Mouse (Mus musculus): ENCODE results near the gene Dusp18. TPM values are rescaled to one million over a fixed set of nuclear protein-coding genes. Genes with fewer than 3 reads are reported as not detected.

The Dusp18 gene
- polyA plus RNA-seq, 2 experiments: 0.16 to 0.20 TPM

DNA sequence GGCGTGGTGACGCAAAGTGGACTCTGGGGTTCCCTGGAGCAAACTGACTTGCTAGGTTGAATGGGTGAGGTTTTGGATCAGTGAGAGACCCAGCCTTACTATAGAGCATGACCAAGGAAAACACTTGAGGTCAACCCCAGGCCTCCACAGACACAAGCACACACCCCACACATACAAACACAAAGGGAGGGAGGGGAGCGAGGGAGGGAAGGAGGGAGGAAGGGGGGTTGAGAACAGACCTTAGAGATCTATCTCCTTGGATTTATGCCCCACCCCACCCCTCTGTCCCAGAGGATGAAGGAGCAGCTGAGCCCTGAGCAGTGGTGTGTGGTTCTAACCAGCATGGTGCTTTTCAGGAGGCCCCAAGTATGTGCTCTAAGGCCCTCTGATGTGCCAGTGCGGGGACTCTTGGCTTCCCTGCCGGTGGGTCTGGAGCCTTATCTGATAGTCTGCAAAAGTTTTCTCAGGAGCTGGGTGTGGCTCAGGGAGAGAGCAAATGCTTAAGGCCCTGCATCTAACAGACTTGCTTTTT lies 44.2 kb upstream of the Dusp18 start:
- ATAC-seq (ENCODE audit: insufficient read depth): no peak
- Histone ChIP-seq H3K4me3 (ENCODE audit: insufficient read depth in 1 of 2, low read depth in 2 of 2, low read length in 2 of 2) (no peak overlapping the region), H3K4me1 (replicated peaks; ENCODE audit: control insufficient read depth in 2 of 2, insufficient read depth in 2 of 2, low read length in 1 of 2) (no peaks in the 10 kb centered on the region), H3K9me3 (ENCODE audit: control insufficient read depth, low read length) (no peaks in the 10 kb centered on the region), H3K36me3 (replicated peaks; ENCODE audit: control insufficient read depth, insufficient read depth, low read depth) (no peaks in the 10 kb centered on the region), H3K27me3 (ENCODE audit: control insufficient read depth, insufficient read depth, low read length) (no peaks in the 10 kb centered on the region), H3K9ac (replicated peaks) (no peak overlapping the region), H3K4me2 (ENCODE audit: low read depth) (no peak overlapping the region), H3K27ac (no peak overlapping the region)
- no peak for DNase-seq (ENCODE audit: low read depth in 3 of 3, low spot score in 3 of 3)
- TF ChIP-seq CTCF (IDR thresholded peaks at IDR 0.05; ENCODE audit: low read depth) (no peak), EP300 (IDR thresholded peaks at IDR 0.05; ENCODE audit: low read depth) (no peak)
- WGBS (ENCODE audit: insufficient replicate concordance): 43% methylated on average over 5 of the region's 5 CpGs

DNA sequence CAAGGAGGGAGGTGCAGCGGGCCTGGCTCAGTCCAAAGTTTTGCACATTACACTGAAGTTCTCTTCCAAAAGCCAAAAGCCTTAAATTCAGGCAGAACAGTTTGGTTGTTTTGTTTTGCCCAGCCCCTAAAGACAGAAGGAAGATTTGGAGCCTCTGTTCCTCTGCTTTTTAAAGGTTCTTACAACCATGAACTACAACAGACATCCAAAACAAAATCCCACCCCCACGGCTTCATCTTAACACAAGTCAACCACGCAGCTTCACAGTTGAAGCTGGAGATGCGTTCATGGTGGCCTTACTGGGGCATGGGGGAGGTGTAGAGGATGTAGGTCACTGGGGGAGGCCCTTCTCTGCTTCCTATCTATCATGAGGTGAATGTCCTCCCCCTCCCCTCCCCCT lies 43.2 kb upstream of the Dusp18 start:
- no peaks in the 10 kb centered on the region for H3K36me3 ChIP-seq (replicated peaks; ENCODE audit: control insufficient read depth, insufficient read depth, low read depth)
- H3K4me2 ChIP-seq (ENCODE audit: low read depth): no peak overlapping the region
- no peak overlapping the region for H3K27ac ChIP-seq
- no peaks in the 10 kb centered on the region for H3K4me1 ChIP-seq (replicated peaks; ENCODE audit: control insufficient read depth in 2 of 2, insufficient read depth in 2 of 2, low read length in 1 of 2)
- TF ChIP-seq CTCF (IDR thresholded peaks at IDR 0.05; ENCODE audit: low read depth) (no peak), EP300 (IDR thresholded peaks at IDR 0.05; ENCODE audit: low read depth) (no peak)
- DNase-seq (ENCODE audit: low read depth in 3 of 3, low spot score in 3 of 3) (no peak), ATAC-seq (ENCODE audit: insufficient read depth) (no peak)
- H3K9ac ChIP-seq (replicated peaks): no peak overlapping the region
- no peaks in the 10 kb centered on the region for H3K27me3 ChIP-seq (ENCODE audit: control insufficient read depth, insufficient read depth, low read length)
- no peaks in the 10 kb centered on the region for H3K9me3 ChIP-seq (ENCODE audit: control insufficient read depth, low read length)
- WGBS (ENCODE audit: insufficient replicate concordance): 48% methylated on average over 4 of the region's 4 CpGs
- no peak overlapping the region for H3K4me3 ChIP-seq (ENCODE audit: insufficient read depth in 1 of 2, low read depth in 2 of 2, low read length in 2 of 2)

DNA sequence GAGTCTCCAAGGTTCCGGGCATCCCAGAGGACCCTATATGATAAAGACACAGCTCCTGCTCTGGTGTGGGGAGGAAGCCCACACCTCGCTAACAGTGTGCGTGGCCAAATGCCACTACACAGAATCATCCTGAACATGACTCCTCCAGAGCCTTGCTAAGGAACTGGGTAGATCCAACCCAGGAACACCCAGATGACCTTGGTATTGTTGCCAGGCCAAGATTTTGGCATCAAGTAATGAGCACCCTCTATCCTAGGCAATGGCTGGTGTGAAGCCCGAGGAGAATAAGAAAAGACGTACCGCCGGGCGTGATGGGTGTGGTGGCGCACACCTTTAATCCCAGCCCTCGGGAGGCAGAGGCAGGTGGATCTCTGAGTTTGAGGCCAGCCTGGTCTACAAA lies 42.0 kb upstream of the Dusp18 start:
- H3K9ac ChIP-seq (replicated peaks): no peak overlapping the region
- 79% methylated on average over 10 of the region's 10 CpGs for WGBS (ENCODE audit: insufficient replicate concordance)
- no peak overlapping the region for H3K27ac ChIP-seq
- H3K9me3 ChIP-seq (ENCODE audit: control insufficient read depth, low read length): no peaks in the 10 kb centered on the region
- no peak overlapping the region for H3K4me2 ChIP-seq (ENCODE audit: low read depth)
- no peaks in the 10 kb centered on the region for H3K36me3 ChIP-seq (replicated peaks; ENCODE audit: control insufficient read depth, insufficient read depth, low read depth)
- no peak overlapping the region for H3K4me3 ChIP-seq (ENCODE audit: insufficient read depth in 1 of 2, low read depth in 2 of 2, low read length in 2 of 2)
- TF ChIP-seq CTCF (IDR thresholded peaks at IDR 0.05; ENCODE audit: low read depth): no peak
- TF ChIP-seq EP300 (IDR thresholded peaks at IDR 0.05; ENCODE audit: low read depth): no peak
- ATAC-seq (ENCODE audit: insufficient read depth): no peak
- no peaks in the 10 kb centered on the region for H3K27me3 ChIP-seq (ENCODE audit: control insufficient read depth, insufficient read depth, low read length)
- H3K4me1 ChIP-seq (replicated peaks; ENCODE audit: control insufficient read depth in 2 of 2, insufficient read depth in 2 of 2, low read length in 1 of 2): no peaks in the 10 kb centered on the region
- no peak for DNase-seq (ENCODE audit: low read depth in 3 of 3, low spot score in 3 of 3)

DNA sequence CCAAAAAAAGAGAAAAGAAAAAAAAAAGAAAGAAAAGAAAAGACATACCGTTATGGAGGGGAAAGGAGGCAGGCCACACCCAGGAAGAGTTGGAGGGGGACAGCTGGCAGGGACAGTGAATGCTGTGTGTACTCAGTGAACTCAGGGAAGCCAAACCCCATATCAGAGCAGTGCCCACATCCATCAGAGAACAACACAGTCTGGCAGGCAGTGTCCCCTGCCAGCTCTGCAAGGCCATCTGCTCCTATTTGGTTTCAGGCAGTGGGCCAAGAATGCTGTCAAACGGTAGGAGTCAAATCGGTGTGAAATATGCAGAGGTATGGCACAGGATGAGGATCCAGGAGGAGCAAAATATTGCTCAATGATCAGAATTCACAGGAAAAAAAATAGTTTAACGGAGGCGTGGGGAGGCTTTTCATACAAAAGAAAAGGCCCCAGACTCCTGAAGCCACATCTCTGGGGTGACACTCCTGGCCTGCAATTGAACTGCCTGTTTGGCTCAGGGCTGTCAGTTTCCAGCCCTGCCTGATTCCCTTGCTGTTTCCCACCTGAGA lies 41.5 kb upstream of the Dusp18 start:
- no peaks in the 10 kb centered on the region for H3K4me1 ChIP-seq (replicated peaks; ENCODE audit: control insufficient read depth in 2 of 2, insufficient read depth in 2 of 2, low read length in 1 of 2)
- 71% methylated on average over 5 of the region's 5 CpGs for WGBS (ENCODE audit: insufficient replicate concordance)
- no peaks in the 10 kb centered on the region for H3K9me3 ChIP-seq (ENCODE audit: control insufficient read depth, low read length)
- H3K27ac ChIP-seq: no peak overlapping the region
- H3K36me3 ChIP-seq (replicated peaks; ENCODE audit: control insufficient read depth, insufficient read depth, low read depth): no peaks in the 10 kb centered on the region
- DNase-seq (ENCODE audit: low read depth in 3 of 3, low spot score in 3 of 3): no peak
- no peaks in the 10 kb centered on the region for H3K27me3 ChIP-seq (ENCODE audit: control insufficient read depth, insufficient read depth, low read length)
- ATAC-seq (ENCODE audit: insufficient read depth): no peak
- no peak overlapping the region for H3K4me2 ChIP-seq (ENCODE audit: low read depth)
- no peak overlapping the region for H3K9ac ChIP-seq (replicated peaks)
- TF ChIP-seq EP300 (IDR thresholded peaks at IDR 0.05; ENCODE audit: low read depth) (no peak), CTCF (IDR thresholded peaks at IDR 0.05; ENCODE audit: low read depth) (no peak)
- no peak overlapping the region for H3K4me3 ChIP-seq (ENCODE audit: insufficient read depth in 1 of 2, low read depth in 2 of 2, low read length in 2 of 2)

DNA sequence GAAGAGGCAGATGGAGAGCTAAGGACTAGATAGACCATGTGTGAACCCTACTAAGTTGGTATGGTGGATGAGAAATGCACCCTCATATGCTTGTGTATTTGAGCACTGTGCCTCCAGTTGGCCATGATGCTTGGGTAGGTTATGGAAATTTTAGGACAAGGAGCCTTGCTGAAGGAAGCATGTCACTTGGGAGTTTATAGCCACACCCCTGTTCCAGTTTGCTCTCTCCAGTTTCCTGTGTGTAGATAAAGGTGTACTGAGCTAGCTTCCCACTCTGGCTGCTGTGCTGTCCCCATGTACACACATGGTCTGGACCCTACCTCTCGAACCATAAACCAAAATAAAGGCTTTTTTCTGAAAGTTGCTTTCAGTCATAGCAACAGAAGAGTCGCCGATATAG lies 40.9 kb upstream of the Dusp18 start:
- TF ChIP-seq EP300 (IDR thresholded peaks at IDR 0.05; ENCODE audit: low read depth) (no peak), CTCF (IDR thresholded peaks at IDR 0.05; ENCODE audit: low read depth) (no peak)

More for the DNA sequence above, 40.9 kb upstream of the Dusp18 start:
- no peaks in the 10 kb centered on the region for H3K36me3 ChIP-seq (replicated peaks; ENCODE audit: control insufficient read depth, insufficient read depth, low read depth)
- H3K27ac ChIP-seq: no peak overlapping the region
- DNase-seq (ENCODE audit: low read depth in 3 of 3, low spot score in 3 of 3) (no peak), ATAC-seq (ENCODE audit: insufficient read depth) (no peak)
- H3K9ac ChIP-seq (replicated peaks): no peak overlapping the region
- H3K9me3 ChIP-seq (ENCODE audit: control insufficient read depth, low read length): no peaks in the 10 kb centered on the region
- H3K4me1 ChIP-seq (replicated peaks; ENCODE audit: control insufficient read depth in 2 of 2, insufficient read depth in 2 of 2, low read length in 1 of 2): no peaks in the 10 kb centered on the region
- no peak overlapping the region for H3K4me2 ChIP-seq (ENCODE audit: low read depth)
- no peaks in the 10 kb centered on the region for H3K27me3 ChIP-seq (ENCODE audit: control insufficient read depth, insufficient read depth, low read length)
- no peak overlapping the region for H3K4me3 ChIP-seq (ENCODE audit: insufficient read depth in 1 of 2, low read depth in 2 of 2, low read length in 2 of 2)
- WGBS (ENCODE audit: insufficient replicate concordance): 60% methylated on average over 3 of the region's 3 CpGs
